Mouse (Mus musculus): ENCODE data around the gene Hoxc9. TPM values are rescaled to one million over a fixed set of nuclear protein-coding genes. Genes with fewer than 3 reads are reported as not detected.

Gene Hoxc9
- polyA plus RNA-seq, 1 experiment from 2014 or later, result not detected

DNA sequence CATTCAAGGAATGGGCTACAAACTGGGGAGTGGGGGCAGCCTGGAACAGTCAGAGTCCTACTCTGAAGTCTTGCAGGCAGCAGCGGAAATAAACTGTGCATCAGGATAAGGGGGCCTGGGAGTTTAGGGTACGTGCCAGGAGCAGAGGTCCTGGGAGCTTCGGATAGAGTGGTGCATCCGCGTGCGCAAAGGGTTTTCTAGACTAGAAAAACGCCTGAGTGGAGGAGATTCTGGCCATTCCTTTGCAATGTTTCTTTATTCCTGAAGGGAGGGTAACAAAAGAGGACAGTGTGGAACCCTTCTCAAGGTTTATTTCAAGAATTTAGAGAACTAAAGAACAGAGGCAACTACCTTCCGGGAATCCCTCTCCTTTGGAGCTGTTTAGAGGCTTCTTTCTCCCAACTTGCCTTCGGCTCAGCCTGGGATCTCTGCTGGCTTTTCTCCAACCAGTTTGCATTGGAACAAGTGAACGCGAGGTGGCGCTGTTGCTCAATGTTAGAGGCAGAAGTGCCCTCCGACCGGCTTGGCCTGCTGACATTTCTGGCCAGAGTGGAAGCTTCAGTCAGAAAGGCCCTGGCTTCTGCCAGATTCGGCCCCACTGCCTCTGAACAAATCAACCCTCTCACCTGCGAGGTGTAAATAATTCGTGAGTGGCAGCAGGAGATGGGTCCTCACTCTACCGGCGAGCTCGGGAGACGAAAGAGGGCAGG, 11.0 kb downstream of the Hoxc9 start:
- Histone ChIP-seq H3K36me3 (ENCODE audit: control insufficient read depth, insufficient read depth, low read length) (no peaks in the 10 kb centered on the region), H3K4me2 (no peak overlapping the region), H3K4me1 (ENCODE audit: control insufficient read depth, insufficient read depth, low read length) (no peaks in the 10 kb centered on the region), H3K9me3 (replicated peaks; ENCODE audit: control insufficient read depth, low read length) (no peaks in the 10 kb centered on the region), H3K4me3 (ENCODE audit: low read depth, low read length) (no peak overlapping the region), H3K9ac (ENCODE audit: low read depth, low read length) (no peak overlapping the region), H3K27ac (ENCODE audit: low read depth, low read length) (no peak overlapping the region), H3K27me3 (ENCODE audit: control insufficient read depth, insufficient read depth, low read length) (peaks cover 99% of the 10 kb centered on the region)
- WGBS (ENCODE audit: insufficient replicate concordance), result 3% methylated on average over 21 of the region's 21 CpGs
- 0 out of 2 replicates have a peak, but pooled peaks have one; percentile 31 for ATAC-seq (replicated peaks; ENCODE audit: insufficient number of reproducible peaks, low FRiP score, low TSS enrichment)

DNA sequence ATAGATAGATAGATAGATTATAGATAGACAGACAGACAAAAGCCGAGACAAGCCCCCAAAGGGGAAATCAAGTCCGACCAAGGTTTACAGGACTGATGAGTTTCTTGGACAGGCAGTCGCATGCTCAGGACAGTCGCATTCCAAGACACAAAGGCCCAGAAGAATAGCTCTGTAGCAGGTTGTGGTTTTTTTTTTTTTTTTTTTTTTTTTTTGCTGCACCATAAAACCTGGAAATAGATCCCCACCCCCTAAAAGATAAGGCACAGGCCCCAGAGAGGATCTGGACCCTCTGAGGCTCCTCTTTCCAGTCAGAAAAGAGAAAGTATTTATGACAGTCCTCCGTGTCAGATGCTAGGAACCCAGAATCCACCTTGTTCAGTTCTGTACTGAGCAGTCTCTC, 11.8 kb downstream of the Hoxc9 start:
- Histone ChIP-seq H3K4me2 (no peak overlapping the region), H3K9me3 (replicated peaks; ENCODE audit: control insufficient read depth, low read length) (no peaks in the 10 kb centered on the region), H3K4me1 (ENCODE audit: control insufficient read depth, insufficient read depth, low read length) (no peaks in the 10 kb centered on the region), H3K27ac (ENCODE audit: low read depth, low read length) (no peak overlapping the region), H3K4me3 (ENCODE audit: low read depth, low read length) (no peak overlapping the region), H3K36me3 (ENCODE audit: control insufficient read depth, insufficient read depth, low read length) (no peaks in the 10 kb centered on the region), H3K9ac (ENCODE audit: low read depth, low read length) (no peak overlapping the region), H3K27me3 (ENCODE audit: control insufficient read depth, insufficient read depth, low read length) (peaks cover 99% of the 10 kb centered on the region)
- 20% methylated on average over 5 of the region's 5 CpGs for WGBS (ENCODE audit: insufficient replicate concordance)
- ATAC-seq (replicated peaks; ENCODE audit: insufficient number of reproducible peaks, low FRiP score, low TSS enrichment), result no peak

DNA sequence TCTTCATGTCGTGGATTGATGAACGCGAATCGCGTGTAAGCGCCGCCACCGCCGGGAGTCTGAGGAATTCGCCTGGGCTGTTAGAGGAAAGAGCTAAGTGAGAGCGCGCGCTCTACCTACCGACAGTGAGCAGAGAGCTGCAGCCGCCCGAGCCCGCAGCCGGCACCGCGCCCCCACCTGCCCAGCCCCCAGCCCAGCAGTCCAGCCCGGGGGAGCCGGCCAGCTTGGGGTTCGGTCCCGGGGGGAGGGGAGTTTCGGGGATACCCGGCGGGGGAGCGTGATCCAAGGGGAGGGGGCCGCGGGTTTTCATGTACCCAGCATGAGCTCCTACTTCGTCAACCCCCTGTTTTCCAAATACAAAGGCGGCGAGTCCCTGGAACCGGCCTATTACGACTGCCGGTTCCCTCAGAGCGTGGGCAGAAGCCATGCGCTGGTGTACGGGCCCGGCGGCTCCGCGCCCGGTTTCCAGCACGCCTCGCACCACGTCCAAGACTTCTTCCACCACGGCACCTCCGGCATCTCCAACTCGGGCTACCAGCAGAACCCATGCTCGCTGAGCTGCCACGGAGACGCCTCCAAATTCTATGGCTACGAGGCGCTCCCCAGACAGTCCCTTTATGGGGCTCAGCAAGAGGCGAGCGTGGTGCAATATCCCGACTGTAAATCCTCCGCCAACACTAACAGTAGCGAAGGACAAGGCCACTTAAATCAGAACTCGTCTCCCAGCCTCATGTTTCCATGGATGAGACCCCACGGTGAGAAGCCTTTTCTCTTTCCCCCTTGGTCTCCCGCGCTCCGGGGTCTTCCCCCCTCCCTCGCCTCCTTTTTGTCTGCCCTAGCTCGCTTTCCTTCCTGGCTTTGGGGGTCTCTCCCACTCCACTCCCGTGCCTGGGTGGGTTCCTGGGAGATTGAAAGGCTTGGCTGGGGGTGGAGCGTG, 14.5 kb downstream of the Hoxc9 start, which contains the start of gene Hoxc8:
TSS of gene Hoxc8 (plus strand) at position 147 of the 937 bp plus-strand sequence.
- WGBS (ENCODE audit: insufficient replicate concordance), result 2% methylated on average over 65 of the region's 69 CpGs

DNA sequence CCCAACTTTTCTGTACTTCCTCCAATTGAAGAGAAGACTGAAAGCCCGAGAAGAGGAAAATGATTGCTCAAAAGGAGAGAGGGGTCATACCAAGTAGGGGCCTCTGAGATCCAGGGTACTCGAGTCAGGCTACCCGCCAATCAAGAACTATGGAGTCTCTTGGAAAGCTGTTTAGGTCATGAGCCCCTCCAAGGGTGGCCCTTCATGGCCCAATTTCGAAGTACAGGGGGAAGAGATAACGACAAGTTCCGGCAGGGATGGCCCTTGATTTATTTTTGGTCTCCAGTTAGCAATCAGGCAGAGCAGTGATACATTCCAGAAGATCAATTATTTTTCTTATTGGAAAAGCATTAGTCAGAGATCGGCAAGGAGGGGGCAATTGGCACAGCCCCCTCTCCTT, 15.5 kb downstream of the Hoxc9 start:
- Histone ChIP-seq H3K27ac (ENCODE audit: low read depth, low read length) (no peak overlapping the region), H3K4me2 (no peak overlapping the region), H3K4me1 (ENCODE audit: control insufficient read depth, insufficient read depth, low read length) (no peaks in the 10 kb centered on the region), H3K9ac (ENCODE audit: low read depth, low read length) (no peak overlapping the region), H3K36me3 (ENCODE audit: control insufficient read depth, insufficient read depth, low read length) (no peaks in the 10 kb centered on the region), H3K27me3 (ENCODE audit: control insufficient read depth, insufficient read depth, low read length) (peaks cover 97% of the 10 kb centered on the region), H3K4me3 (ENCODE audit: low read depth, low read length) (no peak overlapping the region), H3K9me3 (replicated peaks; ENCODE audit: control insufficient read depth, low read length) (no peaks in the 10 kb centered on the region)
- no peak for ATAC-seq (replicated peaks; ENCODE audit: insufficient number of reproducible peaks, low FRiP score, low TSS enrichment)
- WGBS (ENCODE audit: insufficient replicate concordance), result 3% methylated on average over 7 of the region's 7 CpGs

More for the DNA sequence above, 14.5 kb downstream of the Hoxc9 start, which contains the start of gene Hoxc8:
- Histone ChIP-seq H3K4me1 (ENCODE audit: control insufficient read depth, insufficient read depth, low read length) (no peaks in the 10 kb centered on the region), H3K9me3 (replicated peaks; ENCODE audit: control insufficient read depth, low read length) (no peaks in the 10 kb centered on the region), H3K27me3 (ENCODE audit: control insufficient read depth, insufficient read depth, low read length) (peaks cover 97% of the 10 kb centered on the region), H3K4me2 (peak within 1 kb of the TSS; percentile 22; the same call in 1 of the 2 replicates), H3K36me3 (ENCODE audit: control insufficient read depth, insufficient read depth, low read length) (no peaks in the 10 kb centered on the region), H3K9ac (ENCODE audit: low read depth, low read length) (no peak within 1 kb of the TSS), H3K27ac (ENCODE audit: low read depth, low read length) (no peak within 1 kb of the TSS), H3K4me3 (ENCODE audit: low read depth, low read length) (no peak within 1 kb of the TSS)
- ATAC-seq (replicated peaks; ENCODE audit: insufficient number of reproducible peaks, low FRiP score, low TSS enrichment), result no peak

DNA sequence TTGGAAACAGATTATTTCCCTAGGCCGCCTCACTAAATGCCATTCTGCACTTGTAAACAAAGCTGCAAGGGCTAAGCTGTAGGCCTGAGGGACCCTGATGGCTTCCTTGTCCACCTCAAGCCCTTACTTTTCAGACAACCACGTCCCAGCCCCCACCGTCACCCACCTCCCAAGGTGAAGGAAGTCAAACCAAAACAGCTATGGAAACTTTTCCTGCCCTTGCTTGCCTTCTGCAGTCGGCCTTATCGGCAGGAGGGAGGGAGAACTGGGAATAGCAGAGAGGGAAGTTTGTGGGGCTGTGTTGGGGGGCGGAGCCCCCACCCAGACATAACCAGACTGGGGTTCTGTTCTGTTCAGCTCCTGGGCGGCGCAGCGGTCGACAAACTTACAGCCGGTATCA, 16.0 kb downstream of the Hoxc9 start:
- Histone ChIP-seq H3K9ac (ENCODE audit: low read depth, low read length) (no peak overlapping the region), H3K27me3 (ENCODE audit: control insufficient read depth, insufficient read depth, low read length) (peaks cover 96% of the 10 kb centered on the region), H3K4me2 (no peak overlapping the region), H3K9me3 (replicated peaks; ENCODE audit: control insufficient read depth, low read length) (no peaks in the 10 kb centered on the region), H3K36me3 (ENCODE audit: control insufficient read depth, insufficient read depth, low read length) (no peaks in the 10 kb centered on the region), H3K4me1 (ENCODE audit: control insufficient read depth, insufficient read depth, low read length) (no peaks in the 10 kb centered on the region), H3K27ac (ENCODE audit: low read depth, low read length) (no peak overlapping the region), H3K4me3 (ENCODE audit: low read depth, low read length) (no peak overlapping the region)
- 2% methylated on average over 11 of the region's 11 CpGs for WGBS (ENCODE audit: insufficient replicate concordance)
- ATAC-seq (replicated peaks; ENCODE audit: insufficient number of reproducible peaks, low FRiP score, low TSS enrichment), result no peak

DNA sequence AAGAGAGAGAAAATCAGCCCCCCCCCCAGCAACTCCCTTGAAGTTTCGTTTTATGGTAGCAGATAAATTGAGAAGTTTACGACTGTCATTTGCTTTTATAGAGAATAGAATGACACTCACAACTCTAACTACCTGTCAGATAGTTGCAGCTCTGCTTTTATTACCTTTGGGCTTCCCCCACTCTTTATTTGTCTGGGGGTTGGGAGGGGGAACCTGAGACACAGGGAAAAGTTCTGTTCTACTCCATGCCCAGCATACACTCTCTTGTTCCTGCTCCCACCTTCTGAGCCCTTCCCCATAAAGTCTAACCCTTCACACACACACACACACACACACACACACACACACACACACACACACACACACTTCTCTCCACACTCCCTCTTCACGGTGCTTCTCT, 16.6 kb downstream of the Hoxc9 start:
- H3K9me3 ChIP-seq (replicated peaks; ENCODE audit: control insufficient read depth, low read length), result no peaks in the 10 kb centered on the region
- H3K36me3 ChIP-seq (ENCODE audit: control insufficient read depth, insufficient read depth, low read length), result no peaks in the 10 kb centered on the region
- no peaks in the 10 kb centered on the region for H3K4me1 ChIP-seq (ENCODE audit: control insufficient read depth, insufficient read depth, low read length)
- ATAC-seq (replicated peaks; ENCODE audit: insufficient number of reproducible peaks, low FRiP score, low TSS enrichment), result no peak
- H3K27ac ChIP-seq (ENCODE audit: low read depth, low read length), result no peak overlapping the region
- no peak overlapping the region for H3K4me2 ChIP-seq
- H3K27me3 ChIP-seq (ENCODE audit: control insufficient read depth, insufficient read depth, low read length), result peaks cover 96% of the 10 kb centered on the region
- no peak overlapping the region for H3K4me3 ChIP-seq (ENCODE audit: low read depth, low read length)
- 1% methylated on average over 3 of the region's 3 CpGs for WGBS (ENCODE audit: insufficient replicate concordance)
- H3K9ac ChIP-seq (ENCODE audit: low read depth, low read length), result no peak overlapping the region

DNA sequence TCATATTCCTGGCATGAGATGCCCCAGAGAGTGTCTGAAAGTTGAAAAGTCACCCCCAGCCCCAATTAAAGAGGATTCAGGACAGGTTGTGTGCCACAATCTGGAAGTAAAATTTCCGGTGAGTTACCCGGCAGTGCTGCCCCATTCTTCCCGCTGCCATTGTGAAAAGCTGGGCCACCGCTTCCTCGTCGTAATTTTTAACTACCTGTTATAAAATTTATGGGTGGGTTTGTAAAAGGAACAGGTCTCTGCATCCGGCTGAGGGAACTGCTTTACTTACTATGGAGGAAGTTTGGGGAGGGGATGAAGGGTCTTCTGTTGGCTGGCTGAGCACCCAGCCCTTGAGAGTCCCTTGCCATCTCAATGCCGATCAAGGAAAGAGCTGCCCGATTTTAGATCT, 20.3 kb downstream of the Hoxc9 start:
- Histone ChIP-seq H3K27ac (ENCODE audit: low read depth, low read length) (no peak overlapping the region), H3K4me1 (ENCODE audit: control insufficient read depth, insufficient read depth, low read length) (peaks cover 19% of the 10 kb centered on the region; the same call in 1 of the 2 replicates), H3K4me2 (no peak overlapping the region), H3K9ac (ENCODE audit: low read depth, low read length) (no peak overlapping the region), H3K9me3 (replicated peaks; ENCODE audit: control insufficient read depth, low read length) (no peaks in the 10 kb centered on the region), H3K4me3 (ENCODE audit: low read depth, low read length) (no peak overlapping the region), H3K36me3 (ENCODE audit: control insufficient read depth, insufficient read depth, low read length) (no peaks in the 10 kb centered on the region), H3K27me3 (ENCODE audit: control insufficient read depth, insufficient read depth, low read length) (peaks cover 97% of the 10 kb centered on the region)
- ATAC-seq (replicated peaks; ENCODE audit: insufficient number of reproducible peaks, low FRiP score, low TSS enrichment), result no peak
- WGBS (ENCODE audit: insufficient replicate concordance), result 4% methylated on average over 9 of the region's 9 CpGs

DNA sequence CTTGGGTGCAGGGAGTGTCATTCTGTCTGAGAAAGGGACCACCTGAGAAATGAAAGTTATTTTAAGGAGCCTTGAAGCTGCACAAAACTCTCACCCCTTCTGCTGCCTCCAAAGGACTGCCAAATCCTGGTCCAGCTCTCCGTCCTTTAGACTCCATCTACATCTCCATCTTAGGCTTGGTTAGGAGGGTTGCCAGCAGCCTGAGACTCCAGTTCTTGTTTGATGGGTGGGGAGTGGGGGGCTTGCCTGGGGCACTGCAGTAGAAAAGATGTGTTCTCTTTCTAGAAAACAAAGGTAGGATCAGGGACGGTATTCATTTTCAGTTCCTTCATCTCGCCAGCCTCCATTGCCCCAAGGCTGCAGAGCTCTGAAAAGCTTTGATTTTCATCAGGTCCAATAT, 21.2 kb downstream of the Hoxc9 start:
- Histone ChIP-seq H3K4me2 (no peak overlapping the region), H3K36me3 (ENCODE audit: control insufficient read depth, insufficient read depth, low read length) (no peaks in the 10 kb centered on the region), H3K27me3 (ENCODE audit: control insufficient read depth, insufficient read depth, low read length) (peaks cover 97% of the 10 kb centered on the region), H3K9ac (ENCODE audit: low read depth, low read length) (no peak overlapping the region), H3K9me3 (replicated peaks; ENCODE audit: control insufficient read depth, low read length) (no peaks in the 10 kb centered on the region), H3K4me3 (ENCODE audit: low read depth, low read length) (no peak overlapping the region), H3K27ac (ENCODE audit: low read depth, low read length) (no peak overlapping the region), H3K4me1 (ENCODE audit: control insufficient read depth, insufficient read depth, low read length) (peaks cover 19% of the 10 kb centered on the region; the same call in 1 of the 2 replicates)
- ATAC-seq (replicated peaks; ENCODE audit: insufficient number of reproducible peaks, low FRiP score, low TSS enrichment), result no peak
- WGBS (ENCODE audit: insufficient replicate concordance), result 1% methylated on average over 3 of the region's 3 CpGs

Measured in heart, embryonic 11.5 days (tissue).